Mouse (Mus musculus): Measurements from ENCODE around the gene H2-K1.

- TF ChIP-seq MAFK (IDR thresholded peaks at IDR 0.05; ENCODE audit: insufficient read depth, low read depth, low read length) (no peak), HCFC1 (IDR thresholded peaks at IDR 0.05; ENCODE audit: borderline replicate concordance, insufficient read depth, low read length) (0 out of 2 replicates have a peak, but pooled peaks have one; percentile 11), CHD2 (IDR thresholded peaks at IDR 0.05; ENCODE audit: low read depth, low read length) (no peak)
Measured at GRCm38 (mm10) chr17:34027656-34028223, 27.6 kb upstream of the H2-K1 start, which contains the start of gene H2-Ke6.

Data from ES-E14 (cell line).